19 mouse cellular contexts compared by ENCODE assay signal in the genomic region with DNA sequence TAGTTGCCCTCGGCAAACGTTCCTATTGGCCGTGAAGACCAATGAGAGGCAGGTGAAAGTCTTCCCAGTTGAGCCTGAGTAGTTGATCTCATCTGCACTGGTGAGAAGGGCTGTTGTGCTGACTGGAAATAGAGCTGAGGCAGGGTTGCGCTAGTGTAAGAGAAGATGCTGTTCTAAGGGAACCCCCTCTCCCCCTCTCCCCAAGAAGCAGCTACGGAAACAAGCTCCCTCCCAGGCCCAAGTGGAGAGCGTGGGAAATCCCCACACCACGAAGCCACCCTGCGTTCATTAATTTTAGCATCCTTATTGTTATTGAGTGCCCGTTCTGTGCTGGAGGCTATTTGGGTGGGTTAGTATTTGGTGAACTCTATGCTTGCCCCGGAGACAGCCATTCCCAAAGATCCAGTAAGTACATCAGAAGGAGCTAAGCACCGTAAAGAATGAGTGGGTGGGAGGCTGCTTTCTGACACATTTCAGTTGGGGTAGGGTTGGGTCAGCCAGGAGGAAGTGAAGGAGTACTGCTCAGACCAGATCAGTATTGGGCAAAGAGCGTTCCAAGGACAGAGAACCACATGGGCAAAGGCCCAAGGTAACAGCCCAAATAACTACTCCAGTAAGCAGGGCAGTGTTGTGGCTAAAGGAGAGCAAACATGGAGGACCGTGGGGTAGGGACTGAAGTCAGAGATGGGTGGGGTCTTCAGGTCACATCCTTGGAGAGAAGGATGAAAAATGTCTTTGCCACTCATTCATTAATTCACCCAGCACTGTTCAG. TPM values are rescaled to one million over a fixed set of nuclear protein-coding genes. Genes with fewer than 3 reads are reported as not detected.
DNase-seq lines count a peak whose midpoint lies in the region; ATAC-seq lines count a peak whose summit lies in the region.
"Had no signal": no experiment of that assay in that cellular context is flagged by ENCODE, and none has a peak within 500 bp of the region (broad histone marks: within the 10 kb centered on the region; RNA-seq: fewer than 3 reads in every experiment).

No protein-coding gene starts in this region.

- DNase-seq in adrenal gland, postnatal 36 days: peak; percentile 30 to 63
- DNase-seq in adrenal gland, adult 8-10 months: no peak
- peak; percentile 68 for DNase-seq in induced T-regulatory cell, adult 2 months (ENCODE audit: low read depth)
- no peak for DNase-seq in urinary bladder, adult 2 months (ENCODE audit: low spot score)
- no peak for DNase-seq in spleen, postnatal 4 days (ENCODE audit: low spot score in 2 of 2)
- DNase-seq: cerebellum, adult 18-20 months; cerebellum, adult 9-10 months; cerebellum, postnatal 14 days; gastrocnemius, postnatal 10 days; gastrocnemius, postnatal 36 days; heart, adult 2 months; heart, postnatal 14 days; heart, postnatal 4 days; kidney, adult 11 months had no signal

- ATAC-seq in CD4-positive, CD25-positive, alpha-beta regulatory T cell, adult 4 months: peak; percentile 94
- ATAC-seq: forebrain, embryonic 13.5 days; forebrain, embryonic 16.5 days; hindbrain, postnatal 0 days; intestine, embryonic 15.5 days had no signal

RNA-seq across cellular contexts. Expression of gene Zfp281, which starts 33.9 kb away (rescaled TPM):
- 10 to 100 TPM; 15.6 to 19.3 TPM for total RNA-seq in adrenal gland, postnatal 36 days (2021)
- total RNA-seq in adrenal gland, adult 8-10 months (2022): 10 to 100 TPM; 17.9 to 22.4 (median 19.6) TPM
- 10 to 100 TPM; 18.5 to 32.8 TPM for polyA plus RNA-seq in CD4-positive, CD25-positive, alpha-beta regulatory T cell, adult 4 months (2017; shearing (Covaris generic))
- polyA plus RNA-seq in urinary bladder, adult 2 months (2012; rRNA removed): 8.5 and 11.4 TPM in 2 replicates

Comparison
In these comparisons a context has a peak if more than half of its experiments do, and no peak if none do; other contexts are left out.
1. DNase-seq: peak in adrenal gland, postnatal 36 days (2 of 2) and induced T-regulatory cell, adult 2 months (single experiment); none in adrenal gland, adult 8-10 months (single experiment), urinary bladder, adult 2 months (single experiment) and spleen, postnatal 4 days (0 of 2).